Mouse (Mus musculus) intestine, embryonic 16.5 days (tissue): ENCODE measurements around the gene Ccdc110. TPM values are rescaled to one million over a fixed set of nuclear protein-coding genes. Genes with fewer than 3 reads are reported as not detected.

Source experiments
- ATAC-seq: fragments of 200-750 bp; cut with Nextera tagmentation; 2 replicates; pipeline ENCODE4 v1.8.0; 2017; ENCODE audit warnings: moderate TSS enrichment, moderate library complexity
- H3K27ac ChIP-seq: fragments of 300-500 bp; sonication (generic); 2 replicates; pipeline ENCODE4 v1.5.1; 2014; ENCODE audit warnings: mild to moderate bottlenecking, low read length
- H3K27me3 ChIP-seq: fragments of 300-500 bp; sonication (generic); replicated peaks from 2 replicates; pipeline ENCODE4 v1.6.1; 2014; ENCODE audit warnings: low read length, control low read depth, mixed read lengths; ENCODE audit not compliant: control insufficient read depth, insufficient read depth
- H3K36me3 ChIP-seq: fragments of 300-500 bp; sonication (generic); 2 replicates; pipeline ENCODE4 v1.6.1; 2014; ENCODE audit warnings: low read length, control low read depth; ENCODE audit not compliant: control insufficient read depth, insufficient read depth
- H3K4me1 ChIP-seq: fragments of 300-500 bp; sonication (generic); 2 replicates; pipeline ENCODE4 v1.6.1; 2014; ENCODE audit warnings: low read length, control low read depth, mixed read lengths; ENCODE audit not compliant: control insufficient read depth, insufficient read depth
- H3K4me2 ChIP-seq: fragments of 300-500 bp; sonication (generic); 2 replicates; pipeline ENCODE4 v1.6.1; 2014; ENCODE audit warnings: low read depth, low read length, control low read depth
- H3K4me3 ChIP-seq: fragments of 300-500 bp; sonication (generic); 2 replicates; pipeline ENCODE4 v1.5.1; 2014; ENCODE audit warnings: mild to moderate bottlenecking, low read length
- H3K9ac ChIP-seq: fragments of 300-500 bp; sonication (generic); 2 replicates; pipeline ENCODE4 v1.6.1; 2014; ENCODE audit warnings: low read depth, low read length
- H3K9me3 ChIP-seq: fragments of 300-500 bp; sonication (generic); 2 replicates; pipeline ENCODE4 v1.6.1; 2016; ENCODE audit warnings: low read length, control low read depth; ENCODE audit not compliant: control insufficient read depth
- WGBS: fragments of 180-500 bp; shearing (Covaris S2); extraction: QIAGEN DNeasy Blood & Tissue Kit; methylation state at CpG from one replicate; pipeline ENCODE4 v1.1.7; 2014; 5-methylcytosine and 5-hydroxymethylcytosine counted together
- polyA plus RNA-seq: library from polyadenylated mRNA; unstranded; fragments of >200 nt; fragmentation: Nextera tagmentation; extraction: Ambion mirVana; gene quantifications from 2 replicates; pipeline ENCODE4 v1.2.1, GENCODE M21; 2015

The Ccdc110 gene
- not detected in 2 replicates for polyA plus RNA-seq

DNA sequence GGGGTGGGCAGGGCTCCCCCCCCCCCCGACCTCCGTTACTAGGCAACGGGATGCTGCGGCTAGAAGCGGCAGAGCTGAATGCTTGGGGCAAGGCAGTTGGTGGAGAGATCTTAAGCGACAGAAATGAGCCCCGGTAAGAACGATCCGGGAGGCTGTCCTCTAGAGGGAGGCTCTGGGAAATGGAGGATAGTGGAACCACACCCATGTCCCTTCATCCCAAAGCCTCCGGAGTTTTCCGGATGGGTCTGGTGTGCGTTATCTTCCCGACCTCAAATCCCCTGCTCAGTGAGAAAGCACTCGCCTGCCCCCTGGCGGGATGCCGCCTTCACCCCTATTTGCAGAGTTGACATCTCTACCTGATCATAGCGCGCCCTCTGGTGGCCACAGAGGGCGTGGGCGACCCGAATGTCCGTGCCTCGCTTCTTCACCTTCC lies at the start of gene Ccdc110:
Ccdc110 (plus strand) TSS at position 38 of the 433 bp plus-strand sequence.
- Histone ChIP-seq H3K4me1 (no peaks in the 10 kb centered on the region), H3K4me2 (peak within 1 kb of the TSS; percentile 47), H3K36me3 (no peaks in the 10 kb centered on the region), H3K27ac (no peak within 1 kb of the TSS), H3K4me3 (peak within 1 kb of the TSS; percentile 33), H3K9ac (peak within 1 kb of the TSS; percentile 4; the same call in 1 of the 2 replicates), H3K27me3 (0 out of 2 replicates have a peak, but pooled peaks cover 2% of the 10 kb centered on the region), H3K9me3 (no peaks in the 10 kb centered on the region)
- 4% methylated on average over 23 of the region's 23 CpGs for WGBS
- ATAC-seq, result peak; percentile 83

DNA sequence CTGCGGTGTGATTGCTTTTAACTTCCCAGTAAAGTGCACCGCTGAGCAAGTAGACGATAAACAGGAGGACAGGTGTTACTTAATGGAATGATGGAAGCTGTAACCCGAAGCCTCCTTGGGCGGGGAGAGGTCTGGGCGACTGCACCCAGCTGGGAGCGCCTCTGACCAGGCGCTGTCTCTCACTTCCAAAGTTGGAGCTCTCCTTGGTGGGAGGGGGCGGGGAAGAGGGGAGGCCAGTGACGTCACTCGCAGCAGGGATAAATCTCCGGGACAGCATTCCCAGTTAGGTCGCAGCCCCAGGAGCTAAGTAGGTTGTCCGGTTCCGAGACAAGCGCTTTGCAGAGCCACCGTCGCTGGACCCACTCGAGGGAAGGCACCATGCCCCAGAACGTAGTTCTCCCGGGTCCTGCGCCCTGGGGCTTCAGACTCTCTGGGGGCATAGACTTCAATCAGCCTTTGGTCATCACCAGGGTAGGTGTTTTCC lies 49.2 kb upstream of the Ccdc110 start, which contains the start of gene Pdlim3:
Pdlim3 (plus strand) TSS at position 260 of the 484 bp plus-strand sequence.
- Histone ChIP-seq H3K36me3 (no peaks in the 10 kb centered on the region), H3K27ac (peak within 1 kb of the TSS; percentile 77), H3K9me3 (no peaks in the 10 kb centered on the region), H3K9ac (peak within 1 kb of the TSS; percentile 60), H3K4me3 (peak within 1 kb of the TSS; percentile 50), H3K4me1 (peaks cover 13% of the 10 kb centered on the region), H3K27me3 (peaks cover 3% of the 10 kb centered on the region; the same call in 1 of the 2 replicates), H3K4me2 (peak within 1 kb of the TSS; percentile 65)
- 1% methylated on average over 22 of the region's 22 CpGs for WGBS
- peak; percentile 89 for ATAC-seq

DNA sequence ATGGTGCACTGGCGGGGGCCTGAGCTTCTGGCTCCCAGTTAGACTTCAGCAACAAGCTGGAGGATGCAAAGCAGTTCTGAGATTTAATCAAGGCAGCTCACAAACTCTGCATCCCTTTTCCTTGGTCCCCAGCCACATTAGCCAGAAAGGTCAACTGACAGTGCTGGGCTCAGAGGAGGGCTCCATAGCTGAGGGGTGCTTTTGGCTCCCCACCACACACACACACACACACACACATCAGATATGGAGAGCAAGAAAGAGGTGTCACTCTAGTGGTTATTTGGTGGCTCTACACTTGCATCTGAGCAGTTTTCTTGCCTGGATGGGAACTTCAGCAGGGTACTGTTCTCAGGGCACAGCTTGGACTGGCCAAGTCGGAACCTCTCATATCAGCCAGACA lies 48.6 kb upstream of the Ccdc110 start:
- Histone ChIP-seq H3K27ac (peak overlapping the region; percentile 77), H3K4me2 (peak overlapping the region; percentile 65), H3K36me3 (no peaks in the 10 kb centered on the region), H3K9ac (peak overlapping the region; percentile 60), H3K4me3 (peak overlapping the region; percentile 50), H3K27me3 (peaks cover 3% of the 10 kb centered on the region; the same call in 1 of the 2 replicates), H3K4me1 (peaks cover 13% of the 10 kb centered on the region), H3K9me3 (no peaks in the 10 kb centered on the region)
- peak; percentile 43 for ATAC-seq
- WGBS, result 29% methylated on average over 2 of the region's 2 CpGs

DNA sequence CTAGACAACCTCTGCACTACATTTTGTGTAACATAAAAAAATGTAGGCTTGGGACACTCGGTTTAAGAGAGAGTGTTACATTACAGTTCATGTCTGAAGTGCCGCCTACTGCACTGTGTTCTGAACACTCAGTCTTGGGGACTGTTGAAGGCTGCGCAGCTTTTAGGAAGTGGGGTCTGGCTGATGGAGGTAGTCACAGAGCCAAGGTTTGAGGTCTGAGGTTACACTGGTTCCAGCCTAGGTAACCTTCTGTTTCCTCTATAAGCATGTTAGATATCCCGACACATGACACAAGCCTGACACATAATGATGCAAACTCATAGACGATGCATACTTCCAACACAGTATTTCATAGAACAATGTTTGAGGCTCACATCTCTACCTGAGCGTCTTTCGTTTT lies 44.7 kb upstream of the Ccdc110 start:
- Histone ChIP-seq H3K27ac (no peak overlapping the region), H3K9ac (no peak overlapping the region), H3K36me3 (no peaks in the 10 kb centered on the region), H3K4me1 (peaks cover 10% of the 10 kb centered on the region), H3K4me3 (no peak overlapping the region), H3K4me2 (no peak overlapping the region), H3K27me3 (peaks cover 3% of the 10 kb centered on the region; the same call in 1 of the 2 replicates), H3K9me3 (no peaks in the 10 kb centered on the region)
- WGBS, result 95% methylated on average over 7 of the region's 7 CpGs
- ATAC-seq, result no peak

DNA sequence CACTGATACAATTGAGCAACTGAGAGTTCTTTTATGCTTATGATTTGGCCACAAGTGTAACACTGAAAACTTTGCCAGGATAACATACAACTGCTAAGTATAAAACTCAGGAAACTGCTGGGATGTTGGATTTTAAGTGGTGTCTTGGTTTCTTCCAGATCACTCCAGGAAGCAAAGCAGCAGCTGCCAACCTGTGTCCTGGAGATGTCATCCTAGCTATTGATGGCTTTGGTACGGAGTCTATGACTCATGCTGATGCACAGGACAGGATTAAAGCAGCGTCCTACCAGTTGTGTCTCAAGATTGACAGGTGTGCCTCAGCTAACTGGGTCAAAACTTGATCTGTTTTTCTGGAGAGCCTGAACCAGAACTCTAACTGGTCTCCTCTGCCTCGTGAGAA lies 37.8 kb upstream of the Ccdc110 start:
- H3K27me3 ChIP-seq, result no peaks in the 10 kb centered on the region
- no peak overlapping the region for H3K4me2 ChIP-seq
- no peaks in the 10 kb centered on the region for H3K9me3 ChIP-seq
- no peak for ATAC-seq
- H3K4me1 ChIP-seq, result no peaks in the 10 kb centered on the region
- WGBS, result 91% methylated on average over 3 of the region's 3 CpGs
- no peak overlapping the region for H3K4me3 ChIP-seq
- no peaks in the 10 kb centered on the region for H3K36me3 ChIP-seq
- no peak overlapping the region for H3K9ac ChIP-seq
- H3K27ac ChIP-seq, result no peak overlapping the region

DNA sequence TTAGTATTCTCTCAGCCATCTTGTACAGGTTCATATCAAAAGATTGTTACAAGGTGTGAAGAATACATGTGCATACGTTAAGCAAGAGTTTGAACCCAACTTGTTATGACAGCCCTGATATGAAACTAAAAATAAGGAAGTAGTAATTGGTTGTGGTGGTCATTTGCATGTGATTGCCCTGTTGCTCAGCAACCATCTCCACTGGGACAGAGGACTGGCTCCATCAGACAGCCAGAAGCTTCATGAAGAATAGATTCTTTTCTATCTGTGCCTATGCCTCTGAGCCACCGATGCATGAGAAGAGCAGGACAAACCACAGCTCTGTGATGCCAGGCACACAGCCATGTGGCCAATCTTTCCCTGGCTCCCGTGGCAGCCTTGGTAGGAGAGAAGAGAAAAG lies 34.6 kb upstream of the Ccdc110 start:
- Histone ChIP-seq H3K9me3 (no peaks in the 10 kb centered on the region), H3K27ac (no peak overlapping the region), H3K9ac (no peak overlapping the region), H3K4me1 (no peaks in the 10 kb centered on the region), H3K27me3 (no peaks in the 10 kb centered on the region), H3K4me3 (no peak overlapping the region), H3K4me2 (no peak overlapping the region), H3K36me3 (no peaks in the 10 kb centered on the region)
- ATAC-seq, result no peak
- 80% methylated on average over 3 of the region's 3 CpGs for WGBS

DNA sequence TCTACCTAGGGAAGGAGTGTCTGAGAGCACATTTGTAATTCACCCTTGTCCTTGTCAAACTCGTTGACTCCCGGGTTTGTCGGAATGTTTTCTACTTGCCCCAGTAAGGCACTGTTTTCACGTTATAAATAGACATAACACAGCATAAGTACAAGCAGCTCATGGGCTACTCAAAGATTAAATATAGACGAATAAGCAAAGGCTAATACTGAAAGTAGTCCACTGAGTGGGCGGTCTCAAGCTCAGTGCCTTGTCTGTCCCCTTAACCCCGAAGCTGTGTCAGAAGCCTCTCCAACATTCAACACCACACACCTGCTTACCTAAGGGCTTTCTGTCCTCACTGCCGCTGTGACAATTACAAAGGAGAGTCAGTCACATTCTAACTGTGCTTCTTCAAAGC lies 32.8 kb upstream of the Ccdc110 start:
- H3K9ac ChIP-seq, result no peak overlapping the region
- H3K4me2 ChIP-seq, result no peak overlapping the region
- no peak overlapping the region for H3K4me3 ChIP-seq
- H3K36me3 ChIP-seq, result no peaks in the 10 kb centered on the region
- no peaks in the 10 kb centered on the region for H3K4me1 ChIP-seq
- H3K27me3 ChIP-seq, result no peaks in the 10 kb centered on the region
- no peaks in the 10 kb centered on the region for H3K9me3 ChIP-seq
- no peak overlapping the region for H3K27ac ChIP-seq
- WGBS, result 80% methylated on average over 8 of the region's 8 CpGs
- ATAC-seq, result no peak

DNA sequence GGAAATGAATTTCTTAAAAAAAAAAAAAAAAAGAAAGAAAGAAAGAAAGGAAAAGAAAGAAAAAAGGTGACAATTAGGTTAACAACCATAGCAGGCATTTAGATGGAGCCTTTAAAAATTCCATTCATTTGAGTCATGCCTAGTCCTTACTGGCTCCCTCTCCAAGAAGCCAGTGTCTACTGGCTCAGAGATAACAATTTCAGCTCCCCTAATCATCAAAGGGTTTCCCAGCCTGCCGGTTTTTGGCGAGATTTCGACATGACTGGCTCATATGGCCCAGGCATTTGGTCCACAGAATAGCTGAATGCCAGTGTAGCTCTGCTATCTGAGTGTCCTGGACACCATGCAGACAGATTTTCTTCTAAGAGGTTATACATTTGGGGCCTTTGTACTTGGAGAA lies 30.8 kb upstream of the Ccdc110 start:
- H3K27me3 ChIP-seq, result no peaks in the 10 kb centered on the region
- whole genome bisulfite sequencing, result 28% methylated on average over 3 of the region's 3 CpGs
- no peaks in the 10 kb centered on the region for H3K36me3 ChIP-seq
- ATAC-seq, result no peak
- H3K4me1 ChIP-seq, result no peaks in the 10 kb centered on the region
- no peak overlapping the region for H3K9ac ChIP-seq
- H3K9me3 ChIP-seq, result no peaks in the 10 kb centered on the region
- H3K4me3 ChIP-seq, result no peak overlapping the region
- no peak overlapping the region for H3K4me2 ChIP-seq
- H3K27ac ChIP-seq, result no peak overlapping the region

GRCm38 (mm10) chr8:45905591-45906250 lies 28.7 kb upstream of the Ccdc110 start:
- Histone ChIP-seq H3K27me3 (no peaks in the 10 kb centered on the region), H3K9ac (no peak overlapping the region), H3K36me3 (no peaks in the 10 kb centered on the region), H3K4me2 (no peak overlapping the region), H3K4me3 (no peak overlapping the region), H3K9me3 (no peaks in the 10 kb centered on the region), H3K4me1 (0 out of 2 replicates have a peak, but pooled peaks cover 2% of the 10 kb centered on the region), H3K27ac (no peak overlapping the region)
- no peak for ATAC-seq
- 67% methylated on average over 7 of the region's 7 CpGs for WGBS
